Mouse (Mus musculus): ENCODE data around the gene Pax7. TPM values are rescaled to one million over a fixed set of nuclear protein-coding genes. Genes with fewer than 3 reads are reported as not detected.

The Pax7 gene
- polyA plus RNA-seq, 1 experiment from 2014 or later: not detected

DNA sequence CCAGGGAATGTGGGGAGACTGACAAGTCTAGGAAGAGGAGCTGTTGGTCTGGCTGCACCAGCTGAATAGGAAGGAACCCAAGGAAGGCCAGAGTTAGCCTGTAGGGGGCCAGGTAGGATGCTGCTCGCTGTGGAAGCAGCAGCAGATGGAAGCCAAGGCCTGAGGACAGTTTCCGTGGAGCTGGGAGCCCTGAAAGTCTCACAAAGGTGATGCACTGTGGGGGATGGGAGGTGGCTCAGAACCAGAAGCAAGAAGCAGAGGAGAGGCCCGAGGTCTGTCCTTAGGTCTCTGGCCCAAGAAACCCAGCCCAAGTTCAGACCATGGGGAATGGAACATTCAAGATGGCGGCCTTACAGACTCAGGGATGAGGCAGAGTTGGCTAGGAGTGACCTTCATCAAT lies 109.0 kb downstream of the Pax7 start:
- H3K4me1 ChIP-seq (ENCODE audit: control insufficient read depth, insufficient read depth, low read length): no peaks in the 10 kb centered on the region
- no peak overlapping the region for H3K27ac ChIP-seq (ENCODE audit: low read length)
- no peak overlapping the region for H3K4me2 ChIP-seq (ENCODE audit: low read depth, low read length)
- no peak for ATAC-seq (replicated peaks; ENCODE audit: extremely low read depth, insufficient read depth, low FRiP score)
- no peak overlapping the region for H3K9ac ChIP-seq (ENCODE audit: low read length)
- peaks cover 11% of the 10 kb centered on the region; the same call in 1 of the 2 replicates for H3K27me3 ChIP-seq (ENCODE audit: control insufficient read depth, insufficient read depth, low read length)
- 54% methylated on average over 4 of the region's 4 CpGs for WGBS
- no peaks in the 10 kb centered on the region for H3K36me3 ChIP-seq (ENCODE audit: control insufficient read depth, insufficient read depth)
- no peak overlapping the region for H3K4me3 ChIP-seq (ENCODE audit: low read length)
- H3K9me3 ChIP-seq (replicated peaks; ENCODE audit: control insufficient read depth, low read length): peaks cover 3% of the 10 kb centered on the region; the same call in 1 of the 2 replicates

DNA sequence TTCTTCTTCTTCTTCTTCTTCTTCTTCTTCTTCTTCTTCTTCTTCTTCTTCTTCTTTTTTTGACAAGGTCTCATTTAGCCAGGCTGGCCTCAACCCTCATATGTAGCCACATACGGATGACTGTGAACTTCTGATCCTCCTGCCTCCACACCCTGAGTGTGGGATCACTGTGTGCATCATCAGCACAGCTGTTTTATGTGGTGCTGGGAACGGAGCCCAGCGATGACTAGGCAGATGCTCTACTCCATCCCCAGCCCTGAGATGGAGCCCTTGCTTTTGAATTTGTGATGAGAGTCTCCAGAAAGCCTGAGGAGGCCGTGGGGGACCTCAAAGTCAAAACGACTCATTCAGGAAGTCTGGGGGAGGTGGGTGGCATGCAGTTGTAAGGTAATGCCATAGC lies 114.3 kb downstream of the Pax7 start:
- Histone ChIP-seq H3K9ac (ENCODE audit: low read length) (no peak overlapping the region), H3K4me3 (ENCODE audit: low read length) (no peak overlapping the region), H3K9me3 (replicated peaks; ENCODE audit: control insufficient read depth, low read length) (no peaks in the 10 kb centered on the region), H3K27ac (ENCODE audit: low read length) (no peak overlapping the region), H3K27me3 (ENCODE audit: control insufficient read depth, insufficient read depth, low read length) (peaks cover 5% of the 10 kb centered on the region), H3K4me2 (ENCODE audit: low read depth, low read length) (no peak overlapping the region), H3K36me3 (ENCODE audit: control insufficient read depth, insufficient read depth) (no peaks in the 10 kb centered on the region), H3K4me1 (ENCODE audit: control insufficient read depth, insufficient read depth, low read length) (no peaks in the 10 kb centered on the region)
- ATAC-seq (replicated peaks; ENCODE audit: extremely low read depth, insufficient read depth, low FRiP score): no peak
- WGBS: 63% methylated on average over 5 of the region's 5 CpGs

DNA sequence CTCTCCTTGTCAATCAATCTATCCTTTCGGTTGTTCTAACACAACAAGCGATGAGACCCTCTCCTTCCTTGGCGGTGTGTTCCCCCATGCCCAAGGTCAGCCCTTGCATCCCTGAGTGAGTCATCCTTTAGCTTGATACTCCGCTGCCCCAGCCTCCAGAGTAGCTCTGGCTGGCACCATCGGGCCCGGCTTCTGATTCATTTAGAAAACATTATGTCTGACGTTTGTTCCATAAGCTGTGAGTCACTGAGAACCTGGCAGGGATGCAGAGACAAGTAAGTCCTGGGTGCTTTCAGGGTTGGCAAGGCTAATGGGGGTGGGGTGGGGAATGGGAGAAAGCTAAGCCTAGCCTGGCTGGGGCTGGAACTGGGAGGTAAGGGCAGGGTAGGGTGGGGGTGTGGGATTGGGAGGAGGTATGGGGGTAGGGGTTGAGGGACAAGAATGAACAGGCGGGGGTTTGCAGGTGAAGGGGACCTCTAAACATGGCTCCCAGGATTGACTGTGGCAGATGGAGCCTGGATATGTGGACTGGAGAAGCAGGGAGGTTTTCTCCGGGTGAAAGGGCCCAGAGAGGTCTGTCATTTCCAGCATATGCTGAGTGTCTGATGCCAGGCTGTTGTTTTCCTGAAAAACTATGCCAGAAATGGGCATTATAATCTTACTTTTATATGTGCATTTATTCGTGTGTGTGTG lies 116.7 kb downstream of the Pax7 start:
- no peak for ATAC-seq (replicated peaks; ENCODE audit: extremely low read depth, insufficient read depth, low FRiP score)
- WGBS: 74% methylated on average over 10 of the region's 10 CpGs

DNA sequence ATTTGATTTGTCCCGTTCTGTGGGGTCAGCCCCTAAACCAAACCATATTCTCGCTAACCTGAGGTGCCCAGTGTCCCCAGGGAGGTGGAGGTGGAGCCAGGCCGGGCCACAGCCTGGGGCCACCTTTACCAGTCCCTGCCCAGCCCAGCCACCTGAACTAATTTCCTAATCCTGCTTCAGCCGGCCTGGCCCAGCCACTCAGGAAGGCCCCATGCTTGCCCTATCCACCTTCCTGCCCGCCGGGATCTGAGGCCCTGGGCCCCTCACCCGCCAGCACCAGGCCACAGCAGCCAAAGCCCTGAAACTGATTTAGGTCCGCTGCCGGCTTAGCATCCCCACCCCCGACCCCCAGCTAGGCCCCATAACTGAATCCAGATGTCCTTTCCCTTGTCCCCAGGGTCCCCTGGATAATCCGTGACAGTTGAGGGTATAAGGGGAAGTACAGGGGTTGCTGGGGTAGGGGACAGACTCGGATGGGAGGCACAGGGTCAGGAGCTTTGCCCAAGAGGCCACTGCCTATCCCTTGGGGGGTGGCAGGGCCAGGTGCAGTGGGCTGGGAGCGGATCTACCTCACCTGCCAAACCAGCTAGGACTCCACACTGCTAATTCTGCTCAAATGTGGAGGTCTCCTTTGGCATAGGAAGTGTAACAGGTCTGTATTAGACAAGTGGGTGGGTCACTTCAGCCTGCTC lies 117.9 kb downstream of the Pax7 start:
- ATAC-seq (replicated peaks; ENCODE audit: extremely low read depth, insufficient read depth, low FRiP score): no peak
- no peak overlapping the region for H3K9ac ChIP-seq (ENCODE audit: low read length)
- no peaks in the 10 kb centered on the region for H3K4me1 ChIP-seq (ENCODE audit: control insufficient read depth, insufficient read depth, low read length)
- no peak overlapping the region for H3K4me3 ChIP-seq (ENCODE audit: low read length)
- 32% methylated on average over 13 of the region's 13 CpGs for WGBS
- no peaks in the 10 kb centered on the region for H3K36me3 ChIP-seq (ENCODE audit: control insufficient read depth, insufficient read depth)
- H3K27ac ChIP-seq (ENCODE audit: low read length): no peak overlapping the region
- no peaks in the 10 kb centered on the region for H3K9me3 ChIP-seq (replicated peaks; ENCODE audit: control insufficient read depth, low read length)
- H3K4me2 ChIP-seq (ENCODE audit: low read depth, low read length): no peak overlapping the region
- peaks cover 9% of the 10 kb centered on the region; the same call in 1 of the 2 replicates for H3K27me3 ChIP-seq (ENCODE audit: control insufficient read depth, insufficient read depth, low read length)

More for the DNA sequence above, 116.7 kb downstream of the Pax7 start:
- Histone ChIP-seq H3K4me2 (ENCODE audit: low read depth, low read length) (no peak overlapping the region), H3K9me3 (replicated peaks; ENCODE audit: control insufficient read depth, low read length) (no peaks in the 10 kb centered on the region), H3K4me1 (ENCODE audit: control insufficient read depth, insufficient read depth, low read length) (no peaks in the 10 kb centered on the region), H3K4me3 (ENCODE audit: low read length) (no peak overlapping the region), H3K27ac (ENCODE audit: low read length) (no peak overlapping the region), H3K9ac (ENCODE audit: low read length) (no peak overlapping the region), H3K36me3 (ENCODE audit: control insufficient read depth, insufficient read depth) (no peaks in the 10 kb centered on the region), H3K27me3 (ENCODE audit: control insufficient read depth, insufficient read depth, low read length) (peaks cover 5% of the 10 kb centered on the region; the same call in 1 of the 2 replicates)

DNA sequence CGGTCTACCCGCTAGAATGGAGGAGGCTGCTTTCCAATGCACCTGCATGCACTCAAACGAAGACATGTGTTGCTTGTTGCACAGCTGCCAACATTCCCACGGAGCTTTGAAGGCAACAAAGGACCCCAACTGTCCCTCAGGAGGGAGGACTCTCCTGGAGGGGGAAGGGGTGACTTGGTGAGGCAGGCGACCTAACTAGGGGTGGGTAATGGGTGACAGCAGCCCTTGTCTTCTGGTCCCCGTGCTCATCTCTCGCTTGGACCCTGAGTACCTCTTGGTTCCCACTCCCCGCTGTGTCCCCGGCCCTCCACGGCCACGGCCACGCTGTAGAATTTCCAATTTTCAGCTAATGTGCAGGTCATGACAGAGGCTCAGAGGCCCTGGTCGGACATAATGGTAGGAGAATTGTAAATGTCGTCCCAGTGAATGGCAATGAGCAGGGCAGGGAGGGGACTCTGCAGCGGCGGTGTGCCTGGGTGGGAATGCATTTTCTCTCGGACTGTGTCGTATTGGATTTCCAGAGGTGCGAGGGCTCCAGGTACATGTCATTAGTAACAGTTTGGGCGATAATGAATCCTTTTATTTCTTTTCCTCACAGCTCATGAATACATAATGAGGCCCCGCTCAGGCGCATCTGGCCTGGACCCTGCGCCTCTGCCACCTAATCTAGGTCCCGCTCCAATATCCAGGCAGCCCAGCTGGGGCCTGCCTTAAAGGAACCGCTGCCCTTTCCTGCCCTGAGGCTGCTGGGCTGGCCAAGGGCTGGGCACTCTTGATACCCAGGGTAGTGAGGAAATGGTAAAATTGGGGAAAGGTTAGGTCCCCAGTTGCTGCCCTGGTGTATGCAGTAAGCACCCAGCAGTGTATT lies 122.6 kb downstream of the Pax7 start:
- Histone ChIP-seq H3K4me2 (ENCODE audit: low read depth, low read length) (no peak overlapping the region), H3K9me3 (replicated peaks; ENCODE audit: control insufficient read depth, low read length) (no peaks in the 10 kb centered on the region), H3K27ac (ENCODE audit: low read length) (no peak overlapping the region), H3K9ac (ENCODE audit: low read length) (no peak overlapping the region), H3K27me3 (ENCODE audit: control insufficient read depth, insufficient read depth, low read length) (peaks cover 10% of the 10 kb centered on the region; the same call in 1 of the 2 replicates), H3K36me3 (ENCODE audit: control insufficient read depth, insufficient read depth) (no peaks in the 10 kb centered on the region), H3K4me3 (ENCODE audit: low read length) (no peak overlapping the region), H3K4me1 (ENCODE audit: control insufficient read depth, insufficient read depth, low read length) (no peaks in the 10 kb centered on the region)
- WGBS: 39% methylated on average over 25 of the region's 25 CpGs
- ATAC-seq (replicated peaks; ENCODE audit: extremely low read depth, insufficient read depth, low FRiP score): no peak

DNA sequence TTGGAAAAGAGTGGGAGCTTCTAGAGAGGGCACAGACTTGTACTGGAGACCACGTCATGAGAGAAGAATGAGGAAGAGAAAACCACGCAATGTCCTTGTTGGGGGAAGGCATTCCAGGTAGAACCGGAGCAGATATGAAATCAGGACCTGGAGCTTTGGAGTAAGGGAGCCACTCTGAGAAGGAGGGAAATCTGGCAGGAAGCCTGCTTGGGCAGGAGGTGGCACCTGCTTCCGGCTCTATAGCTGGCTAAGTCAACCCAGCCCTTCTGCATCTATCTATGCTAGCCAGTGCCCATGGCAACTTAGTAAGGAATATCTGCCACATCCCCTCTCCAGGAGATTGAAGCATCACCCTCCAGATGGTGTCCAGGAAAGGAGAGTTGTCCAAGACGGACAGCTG lies 127.3 kb downstream of the Pax7 start:
- Histone ChIP-seq H3K9me3 (replicated peaks; ENCODE audit: control insufficient read depth, low read length) (no peaks in the 10 kb centered on the region), H3K9ac (ENCODE audit: low read length) (no peak overlapping the region), H3K4me2 (ENCODE audit: low read depth, low read length) (no peak overlapping the region), H3K27ac (ENCODE audit: low read length) (no peak overlapping the region), H3K4me3 (ENCODE audit: low read length) (no peak overlapping the region), H3K36me3 (ENCODE audit: control insufficient read depth, insufficient read depth) (no peaks in the 10 kb centered on the region), H3K4me1 (ENCODE audit: control insufficient read depth, insufficient read depth, low read length) (no peaks in the 10 kb centered on the region), H3K27me3 (ENCODE audit: control insufficient read depth, insufficient read depth, low read length) (peaks cover 6% of the 10 kb centered on the region; the same call in 1 of the 2 replicates)
- 69% methylated on average over 5 of the region's 5 CpGs for WGBS
- ATAC-seq (replicated peaks; ENCODE audit: extremely low read depth, insufficient read depth, low FRiP score): no peak

DNA sequence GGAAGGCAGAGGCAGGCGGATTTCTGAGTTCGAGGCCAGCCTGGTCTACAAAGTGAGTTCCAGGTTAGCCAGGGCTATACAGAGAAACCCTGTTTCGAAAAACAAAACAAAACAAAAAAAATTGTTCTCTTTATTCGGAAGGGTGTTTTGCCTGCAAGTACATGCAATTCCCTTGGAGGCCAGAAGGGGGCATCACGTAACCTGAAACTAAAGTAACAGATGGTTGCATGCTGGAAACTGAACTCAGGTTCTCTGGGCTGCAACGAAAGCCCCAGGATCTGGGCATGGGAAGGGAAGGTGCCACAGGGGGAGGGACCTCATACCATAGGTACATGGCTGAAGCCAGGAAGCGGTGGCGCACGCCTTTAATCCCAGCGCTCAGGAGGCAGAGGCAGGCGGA lies 129.9 kb downstream of the Pax7 start:
- Histone ChIP-seq H3K27ac (ENCODE audit: low read length) (no peak overlapping the region), H3K9me3 (replicated peaks; ENCODE audit: control insufficient read depth, low read length) (no peaks in the 10 kb centered on the region), H3K9ac (ENCODE audit: low read length) (no peak overlapping the region), H3K4me1 (ENCODE audit: control insufficient read depth, insufficient read depth, low read length) (no peaks in the 10 kb centered on the region), H3K4me2 (ENCODE audit: low read depth, low read length) (no peak overlapping the region), H3K4me3 (ENCODE audit: low read length) (no peak overlapping the region), H3K36me3 (ENCODE audit: control insufficient read depth, insufficient read depth) (no peaks in the 10 kb centered on the region), H3K27me3 (ENCODE audit: control insufficient read depth, insufficient read depth, low read length) (peaks cover 2% of the 10 kb centered on the region; the same call in 1 of the 2 replicates)
- ATAC-seq (replicated peaks; ENCODE audit: extremely low read depth, insufficient read depth, low FRiP score): no peak
- WGBS: 78% methylated on average over 11 of the region's 11 CpGs

DNA sequence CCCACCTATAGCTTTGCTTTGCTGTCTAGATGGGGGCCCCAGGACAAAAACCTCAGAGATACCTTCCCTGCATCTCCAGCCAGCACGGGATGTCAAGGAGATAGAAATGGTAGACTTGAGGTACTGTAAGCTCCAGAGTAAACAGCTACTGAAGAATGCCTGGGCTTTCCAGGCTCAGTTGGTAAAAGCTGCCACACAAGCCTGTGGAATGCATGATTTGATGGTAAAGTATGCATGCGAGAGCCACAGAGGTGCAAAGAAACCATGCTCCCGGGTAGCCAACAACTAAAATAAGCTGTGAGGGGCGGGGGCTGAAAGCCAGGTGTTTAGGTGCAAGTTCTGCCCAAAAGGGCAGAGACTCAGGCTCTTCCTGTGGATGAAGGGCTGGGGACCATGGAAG lies 130.4 kb downstream of the Pax7 start:
- H3K4me1 ChIP-seq (ENCODE audit: control insufficient read depth, insufficient read depth, low read length): no peaks in the 10 kb centered on the region

More for the DNA sequence above, 130.4 kb downstream of the Pax7 start:
- Histone ChIP-seq H3K27me3 (ENCODE audit: control insufficient read depth, insufficient read depth, low read length) (peaks cover 6% of the 10 kb centered on the region; the same call in 1 of the 2 replicates), H3K9me3 (replicated peaks; ENCODE audit: control insufficient read depth, low read length) (no peaks in the 10 kb centered on the region), H3K4me3 (ENCODE audit: low read length) (no peak overlapping the region), H3K36me3 (ENCODE audit: control insufficient read depth, insufficient read depth) (no peaks in the 10 kb centered on the region), H3K4me2 (ENCODE audit: low read depth, low read length) (no peak overlapping the region), H3K27ac (ENCODE audit: low read length) (no peak overlapping the region), H3K9ac (ENCODE audit: low read length) (no peak overlapping the region)
- no peak for ATAC-seq (replicated peaks; ENCODE audit: extremely low read depth, insufficient read depth, low FRiP score)
- WGBS: 50% methylated on average over 4 of the region's 4 CpGs

Data from heart, embryonic 16.5 days (tissue).